ENCODE assay signal across 16 mouse cellular contexts in the genomic region with DNA sequence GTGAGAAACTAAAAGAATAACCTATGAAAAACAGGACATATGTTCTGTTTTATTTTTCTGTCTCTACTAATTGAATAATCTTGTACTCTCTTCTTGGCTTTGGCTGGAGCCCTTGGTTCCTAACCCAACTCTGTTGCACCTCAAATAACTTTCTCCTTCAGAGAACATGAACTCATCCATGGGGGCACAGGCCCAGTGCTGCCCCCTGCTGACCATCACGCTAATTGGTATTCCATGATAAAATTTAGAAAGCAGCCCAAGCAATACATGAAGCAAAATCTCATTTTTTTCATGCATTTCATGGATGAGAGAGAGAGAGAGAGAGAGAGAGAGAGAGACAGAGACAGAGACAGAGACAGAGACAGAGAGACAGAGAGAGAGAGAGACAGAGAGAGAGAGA.
DNase-seq lines count a peak whose midpoint lies in the region; ATAC-seq and TF ChIP-seq lines count a peak whose summit lies in the region.
"Had no signal": no experiment of that assay in that cellular context is flagged by ENCODE, and none has a peak within 500 bp of the region (broad histone marks: within the 10 kb centered on the region; RNA-seq: fewer than 3 reads in every experiment).

No protein-coding gene starts in this region.

- no peak for TF ChIP-seq EP300 in heart, postnatal 0 days (IDR thresholded peaks at IDR 0.05; ENCODE audit: low read depth)
- TF ChIP-seq EP300 in MEL (IDR thresholded peaks at IDR 0.05; ENCODE audit: low read depth in 1 of 2, low read length in 2 of 2), result no peak

- H3K9ac ChIP-seq in heart, postnatal 0 days (replicated peaks; ENCODE audit: low read depth, low read length), result no peak overlapping the region
- no peak overlapping the region for H3K9ac ChIP-seq in heart, embryonic 11.5 days (ENCODE audit: low read depth, low read length)
- no peak overlapping the region for H3K9ac ChIP-seq in liver, adult 2 months (ENCODE audit: low read depth, low read length)
- no peak overlapping the region for H3K9ac ChIP-seq in liver, embryonic 11.5 days (ENCODE audit: low read depth, low read length)
- H3K9ac ChIP-seq in MEL (ENCODE audit: control insufficient read depth, low read depth, low read length, poor library complexity, severe bottlenecking), result no peak overlapping the region
- H3K9ac ChIP-seq: embryonic facial prominence, embryonic 12.5 days; liver, embryonic 15.5 days; neural tube, embryonic 15.5 days; stomach, embryonic 15.5 days had no signal

- H3K9me3 ChIP-seq in heart, postnatal 0 days (replicated peaks; ENCODE audit: control insufficient read depth, low read length), result no peaks in the 10 kb centered on the region
- H3K9me3 ChIP-seq in heart, embryonic 11.5 days (replicated peaks; ENCODE audit: control insufficient read depth, low read length), result no peaks in the 10 kb centered on the region
- no peaks in the 10 kb centered on the region for H3K9me3 ChIP-seq in liver, embryonic 11.5 days (ENCODE audit: control insufficient read depth, low read length)
- no peaks in the 10 kb centered on the region for H3K9me3 ChIP-seq in MEL (replicated peaks; ENCODE audit: insufficient read depth, low read length)
- H3K9me3 ChIP-seq in midbrain, embryonic 10.5 days (replicated peaks), result no peaks in the 10 kb centered on the region
- H3K9me3 ChIP-seq: embryonic facial prominence, embryonic 12.5 days; liver, embryonic 15.5 days; neural tube, embryonic 15.5 days; stomach, embryonic 15.5 days had no signal

- no peaks in the 10 kb centered on the region for H3K36me3 ChIP-seq in heart, postnatal 0 days (replicated peaks; ENCODE audit: control insufficient read depth, insufficient read depth, low read length)
- no peaks in the 10 kb centered on the region for H3K36me3 ChIP-seq in heart, embryonic 11.5 days (ENCODE audit: control insufficient read depth, insufficient read depth, low read length)
- H3K36me3 ChIP-seq in liver, adult 2 months (ENCODE audit: control insufficient read depth, insufficient read depth, low read length), result no peaks in the 10 kb centered on the region
- H3K36me3 ChIP-seq in liver, embryonic 11.5 days (ENCODE audit: control insufficient read depth, insufficient read depth, low read length), result no peaks in the 10 kb centered on the region
- H3K36me3 ChIP-seq in MEL (ENCODE audit: control insufficient read depth in 1 of 2, insufficient read depth in 2 of 2, low read length in 2 of 2), result no peaks in the 10 kb centered on the region
- no peaks in the 10 kb centered on the region for H3K36me3 ChIP-seq in midbrain, embryonic 10.5 days
- H3K36me3 ChIP-seq: embryonic facial prominence, embryonic 12.5 days; liver, embryonic 15.5 days; neural tube, embryonic 15.5 days; stomach, embryonic 15.5 days had no signal

- H3K27ac ChIP-seq in heart, postnatal 0 days (ENCODE audit: low read depth), result no peak overlapping the region
- no peak overlapping the region for H3K27ac ChIP-seq in heart, embryonic 11.5 days (ENCODE audit: low read depth, low read length)
- no peak overlapping the region for H3K27ac ChIP-seq in liver, adult 2 months (replicated peaks; ENCODE audit: insufficient read depth, low read depth, low read length)
- H3K27ac ChIP-seq in liver, embryonic 11.5 days (ENCODE audit: low read depth, low read length), result no peak overlapping the region
- no peak overlapping the region for H3K27ac ChIP-seq in MEL (ENCODE audit: control insufficient read depth, low read depth, low read length)
- no peak overlapping the region for H3K27ac ChIP-seq in midbrain, embryonic 10.5 days (replicated peaks)
- H3K27ac ChIP-seq: embryonic facial prominence, embryonic 12.5 days; liver, embryonic 15.5 days; neural tube, embryonic 15.5 days; stomach, embryonic 15.5 days had no signal

- no peak for DNase-seq in heart, postnatal 0 days (ENCODE audit: low spot score)
- no peak for DNase-seq in liver, adult 2 months (ENCODE audit: extremely low read depth, low read depth, low spot score)
- DNase-seq in liver, embryonic 11.5 days (ENCODE audit: low spot score), result no peak
- DNase-seq in MEL (ENCODE audit: low read depth, low spot score) (no peak), R1 (ENCODE audit: low read depth, low spot score) (peak; percentile 11)
- DNase-seq in midbrain, embryonic 10.5 days (ENCODE audit: low spot score), result no peak
- DNase-seq: cerebellum, adult 9-11 months; heart, adult 18-20 months; retina, postnatal 1 day; thymus, postnatal 4 days had no signal

- H3K79me2 ChIP-seq in liver, adult 2 months (ENCODE audit: control insufficient read depth, insufficient read depth, low read length), result no peaks in the 10 kb centered on the region
- no peaks in the 10 kb centered on the region for H3K79me2 ChIP-seq in MEL (ENCODE audit: control insufficient read depth, insufficient read depth, low read length, poor library complexity)

- ATAC-seq in heart, postnatal 0 days (ENCODE audit: insufficient read depth, low read depth), result no peak
- ATAC-seq in heart, embryonic 11.5 days (replicated peaks; ENCODE audit: insufficient number of reproducible peaks, low FRiP score, low TSS enrichment), result no peak
- no peak for ATAC-seq in liver, embryonic 11.5 days (replicated peaks; ENCODE audit: low FRiP score)
- ATAC-seq in inflammation-experienced regulatory T-cells, adult 6 months, result no peak

- 50% methylated on average over 1 of the region's 1 CpGs for WGBS in heart, postnatal 0 days
- WGBS in heart, embryonic 11.5 days (ENCODE audit: insufficient replicate concordance), result 63% methylated on average over 1 of the region's 1 CpGs
- WGBS in liver, adult 2 months, result 63% methylated on average over 1 of the region's 1 CpGs
- WGBS in liver, embryonic 11.5 days, result 57% methylated on average over 1 of the region's 1 CpGs
- 80% methylated on average over 1 of the region's 1 CpGs for WGBS in midbrain, embryonic 10.5 days

- no peaks in the 10 kb centered on the region for H3K27me3 ChIP-seq in heart, postnatal 0 days (ENCODE audit: control insufficient read depth, insufficient read depth, low read length)
- H3K27me3 ChIP-seq in heart, embryonic 11.5 days (ENCODE audit: control insufficient read depth, insufficient read depth, low read length), result no peaks in the 10 kb centered on the region
- H3K27me3 ChIP-seq in liver, adult 2 months (ENCODE audit: control insufficient read depth, insufficient read depth, low read length), result no peaks in the 10 kb centered on the region
- H3K27me3 ChIP-seq in liver, embryonic 11.5 days (replicated peaks; ENCODE audit: control insufficient read depth, insufficient read depth, low read length), result no peaks in the 10 kb centered on the region
- no peaks in the 10 kb centered on the region for H3K27me3 ChIP-seq in MEL (ENCODE audit: control insufficient read depth in 1 of 2, insufficient read depth in 2 of 2, low read length in 2 of 2)
- H3K27me3 ChIP-seq in midbrain, embryonic 10.5 days (ENCODE audit: low read depth, poor library complexity, severe bottlenecking), result no peaks in the 10 kb centered on the region
- H3K27me3 ChIP-seq: embryonic facial prominence, embryonic 12.5 days; liver, embryonic 15.5 days; neural tube, embryonic 15.5 days; stomach, embryonic 15.5 days had no signal

- no peaks in the 10 kb centered on the region for H3K4me1 ChIP-seq in heart, postnatal 0 days (ENCODE audit: control insufficient read depth, insufficient read depth)
- H3K4me1 ChIP-seq in heart, embryonic 11.5 days (ENCODE audit: control insufficient read depth, insufficient read depth, low read length), result no peaks in the 10 kb centered on the region
- H3K4me1 ChIP-seq in liver, adult 2 months (ENCODE audit: control insufficient read depth, insufficient read depth, low read length), result no peaks in the 10 kb centered on the region
- H3K4me1 ChIP-seq in liver, embryonic 11.5 days (replicated peaks; ENCODE audit: control insufficient read depth, insufficient read depth, low read length), result no peaks in the 10 kb centered on the region
- H3K4me1 ChIP-seq in MEL (ENCODE audit: control insufficient read depth in 1 of 2, insufficient read depth in 2 of 2, low read length in 2 of 2), result no peaks in the 10 kb centered on the region
- peaks cover 32% of the 10 kb centered on the region for H3K4me1 ChIP-seq in midbrain, embryonic 10.5 days
- H3K4me1 ChIP-seq: liver, embryonic 15.5 days; neural tube, embryonic 15.5 days; stomach, embryonic 15.5 days had no signal

- H3K4me2 ChIP-seq in heart, postnatal 0 days (ENCODE audit: low read depth, low read length), result no peak overlapping the region
- no peak overlapping the region for H3K4me2 ChIP-seq in heart, embryonic 11.5 days
- H3K4me2 ChIP-seq in liver, embryonic 11.5 days, result no peak overlapping the region
- H3K4me2 ChIP-seq: embryonic facial prominence, embryonic 12.5 days; liver, embryonic 15.5 days; neural tube, embryonic 15.5 days; stomach, embryonic 15.5 days had no signal

- no peak for TF ChIP-seq POLR2A in liver, adult 2 months (IDR thresholded peaks at IDR 0.05; ENCODE audit: extremely low read depth, insufficient read depth, low read length)
- no peak for TF ChIP-seq POLR2A in MEL (IDR thresholded peaks at IDR 0.05; ENCODE audit: control insufficient read depth in 1 of 2, insufficient read depth in 1 of 2, low read depth in 1 of 2, low read length in 2 of 2, poor library complexity in 1 of 2)

- no peak for TF ChIP-seq RAD21 in MEL (IDR thresholded peaks at IDR 0.05; ENCODE audit: low read depth, low read length)

- peak; percentile 43 for TF ChIP-seq CTCF in heart, postnatal 0 days (IDR thresholded peaks at IDR 0.05; ENCODE audit: low read depth)
- TF ChIP-seq CTCF in liver, adult 2 months (IDR thresholded peaks at IDR 0.05; ENCODE audit: low read depth, low read length), result peak; percentile 62
- TF ChIP-seq CTCF in MEL (IDR thresholded peaks at IDR 0.05 in 2 of 3, conservative IDR thresholded peaks at IDR 0.05 in 1 of 3; ENCODE audit: control insufficient read depth in 1 of 3, insufficient read depth in 1 of 3, low read depth in 2 of 3, low read length in 3 of 3, poor library complexity in 1 of 3, severe bottlenecking in 1 of 3), result peak in 2 of 3 experiments; percentile 2 to 40; a peak in 3 of 6 replicates

- no peak overlapping the region for H3K4me3 ChIP-seq in heart, postnatal 0 days (ENCODE audit: low read depth, low read length)
- no peak overlapping the region for H3K4me3 ChIP-seq in heart, embryonic 11.5 days (ENCODE audit: low read depth, low read length)
- H3K4me3 ChIP-seq in liver, adult 2 months (ENCODE audit: insufficient read depth, low read depth, low read length), result no peak overlapping the region
- no peak overlapping the region for H3K4me3 ChIP-seq in liver, embryonic 11.5 days (ENCODE audit: low read depth, low read length)
- no peak overlapping the region for H3K4me3 ChIP-seq in MEL (ENCODE audit: control insufficient read depth in 1 of 2, insufficient read depth in 1 of 2, low read depth in 2 of 2, low read length in 2 of 2)
- H3K4me3 ChIP-seq in midbrain, embryonic 10.5 days, result no peak overlapping the region
- H3K4me3 ChIP-seq: embryonic facial prominence, embryonic 12.5 days; liver, embryonic 15.5 days; neural tube, embryonic 15.5 days; stomach, embryonic 15.5 days had no signal

TF ChIP-seq in MEL, 35 proteins besides CTCF, POLR2A, EP300 and RAD21:
- TF ChIP-seq POLR2AphosphoS5 (IDR thresholded peaks at IDR 0.05; ENCODE audit: borderline replicate concordance, low read depth, low read length), result no peak
- TF ChIP-seq USF2 (IDR thresholded peaks at IDR 0.05; ENCODE audit: borderline replicate concordance in 1 of 2, insufficient read depth in 1 of 2, low read depth in 1 of 2, low read length in 2 of 2), result no peak
